Mouse (Mus musculus) A20 (cell line): ENCODE measurements around the gene Olfr1188.
"Not testable (repeated sequence)": the region's sequence is repeated elsewhere in the genome, so short reads cannot be mapped to it uniquely, and the experiment has no call there.

ENCODE experiments used
- DNase-seq: peaks from one replicate; pipeline ENCODE4 v3.0.0-alpha.2; 2011; ENCODE audit warnings: low read depth, low spot score

The Olfr1188 gene

GRCm38 (mm10) chr2:88556635-88557034 lies at the start of gene Olfr1188:
Olfr1188 (plus strand) TSS chr2:88556935.
- DNase-seq = no peak

- no peak for DNase-seq
These were observed 38.5 kb upstream of the Olfr1188 start, which contains the start of gene Olfr1186 for GRCm38 (mm10) chr2:88518251-88518650. Olfr1186 (plus strand) TSS chr2:88518551.

DNA sequence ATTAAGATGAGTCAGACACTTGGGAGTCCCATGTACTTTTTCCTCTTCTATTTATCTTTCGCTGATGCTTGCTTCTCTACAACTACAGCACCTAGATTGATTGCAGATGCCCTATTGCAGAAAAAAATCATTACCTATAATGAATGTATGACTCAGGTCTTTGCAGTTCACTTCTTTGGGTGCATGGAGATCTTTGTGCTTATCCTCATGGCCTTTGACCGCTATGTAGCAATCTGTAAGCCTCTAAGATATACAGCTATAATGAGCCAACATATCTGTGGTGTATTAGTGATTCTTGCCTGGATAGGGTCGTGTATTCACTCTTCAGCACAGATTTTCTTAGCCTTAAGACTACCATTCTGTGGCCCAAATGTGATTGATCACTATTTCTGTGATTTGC lies 31.0 kb upstream of the Olfr1188 start:
- no peak for DNase-seq

DNA sequence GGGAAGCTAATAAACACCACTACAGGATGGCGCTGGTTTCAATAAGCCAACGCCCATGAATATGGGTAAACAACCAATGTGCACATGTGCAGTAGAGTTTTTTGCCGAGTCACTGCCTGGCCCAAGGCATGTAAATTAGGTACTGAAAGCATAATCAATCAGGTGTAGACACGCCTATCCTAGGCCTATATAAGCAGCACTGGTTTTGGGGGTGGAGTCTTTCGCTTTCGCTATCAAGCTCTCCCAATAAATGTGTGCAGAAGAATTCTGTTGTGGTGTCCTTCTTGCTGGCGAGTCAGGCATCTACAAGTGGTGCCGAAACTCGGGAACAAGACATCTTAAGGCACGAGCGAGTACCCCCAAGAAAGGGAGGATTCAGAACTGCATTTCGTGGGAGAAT lies 16.0 kb downstream of the Olfr1188 start:
- not testable (repeated sequence) for DNase-seq

DNA sequence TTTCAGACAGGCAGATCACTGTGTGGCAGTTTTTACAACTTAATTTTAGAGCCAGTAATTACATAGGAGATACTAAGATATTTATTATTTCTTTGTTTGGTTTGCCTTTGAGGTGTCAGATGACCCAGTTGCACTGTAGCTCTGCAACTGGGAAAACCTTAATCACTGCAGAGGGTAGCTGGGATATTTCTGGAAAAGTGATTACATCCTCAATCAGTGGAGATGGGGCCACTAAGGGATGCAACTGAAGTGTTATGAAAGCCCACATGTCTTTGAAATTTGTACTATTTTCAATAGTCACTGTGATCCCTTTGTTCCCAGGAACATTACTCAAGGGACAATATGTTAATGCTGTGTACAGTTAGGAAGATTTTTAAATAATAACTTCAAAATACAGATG lies 29.4 kb downstream of the Olfr1188 start, which contains the start of gene Olfr1189:
TSS of gene Olfr1189 (plus strand) at position 301 of the 400 bp plus-strand sequence.
- no peak for DNase-seq
